Mouse (Mus musculus): ENCODE measurements around the gene Arl6ip1.

DNA sequence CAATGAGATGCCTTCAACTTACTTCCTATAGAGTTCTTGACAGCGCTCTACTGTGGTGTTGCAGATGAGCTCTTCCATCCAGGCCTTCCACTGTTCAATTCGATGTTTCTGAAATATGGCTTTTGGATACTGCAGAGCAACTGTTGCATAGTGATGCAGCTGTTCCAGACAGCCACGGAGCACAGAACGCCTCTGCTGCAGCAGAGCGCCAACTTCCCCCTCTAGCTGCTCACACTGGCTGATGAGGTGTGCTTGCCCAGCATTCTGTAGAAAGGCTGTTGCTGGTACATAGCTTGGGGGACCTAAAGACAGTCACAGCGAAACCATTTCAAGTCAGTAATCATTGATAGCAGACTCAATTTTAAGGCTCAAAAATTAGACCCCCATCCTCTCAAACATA lies 24.7 kb upstream of the Arl6ip1 start:
- TF ChIP-seq CTCF (conservative IDR thresholded peaks at IDR 0.05; ENCODE audit: insufficient read depth, insufficient read length, low read depth, low read length), result no peak
- no peak for TF ChIP-seq POLR2A (IDR thresholded peaks at IDR 0.05; ENCODE audit: low read depth, low read length)

All from kidney, adult 2 months (tissue).